Mouse (Mus musculus) heart, postnatal 0 days (tissue): ENCODE measurements around the gene Sestd1.

Experiments
- CTCF ChIP-seq: IDR thresholded peaks from 2 replicates; pipeline ENCODE4 v1.5.1; 2016; ENCODE audit warnings: antibody characterized with exemption, control low read depth, low read depth
- EP300 ChIP-seq: IDR thresholded peaks from 2 replicates; pipeline ENCODE4 v1.6.1; 2016; ENCODE audit warnings: antibody characterized with exemption, low read depth

DNA sequence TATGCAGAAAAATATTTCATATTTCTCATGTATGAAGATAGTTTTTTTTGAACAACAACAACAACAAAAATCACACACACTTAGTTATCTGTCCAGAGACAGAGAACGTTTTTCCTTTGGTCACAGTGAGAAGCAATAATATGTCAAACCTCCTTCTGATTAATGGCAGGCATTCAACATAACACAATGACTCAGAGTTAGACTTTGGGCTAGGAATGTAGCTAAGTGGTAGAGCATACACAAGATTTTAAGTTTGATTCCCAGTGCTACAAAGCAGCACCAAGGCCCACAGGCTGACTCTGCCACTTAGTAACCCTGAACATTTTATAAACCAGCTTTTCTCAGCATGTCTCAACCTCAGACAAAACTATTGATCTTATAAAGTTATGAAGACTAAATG lies 145.5 kb downstream of the Sestd1 start:
- TF ChIP-seq CTCF: no peak
- TF ChIP-seq EP300: no peak
